Mouse (Mus musculus) stomach, postnatal 0 days (tissue): Measurements from ENCODE around the gene Csdc2.

Source experiments
- CTCF ChIP-seq: IDR thresholded peaks from 2 replicates; pipeline ENCODE4 v1.5.1; 2016; ENCODE audit warnings: antibody characterized with exemption, low read depth, mild to moderate bottlenecking, moderate library complexity
- EP300 ChIP-seq: optimal IDR thresholded peaks from 2 replicates; pipeline ENCODE3; 2016; ENCODE audit warnings: antibody characterized with exemption

DNA sequence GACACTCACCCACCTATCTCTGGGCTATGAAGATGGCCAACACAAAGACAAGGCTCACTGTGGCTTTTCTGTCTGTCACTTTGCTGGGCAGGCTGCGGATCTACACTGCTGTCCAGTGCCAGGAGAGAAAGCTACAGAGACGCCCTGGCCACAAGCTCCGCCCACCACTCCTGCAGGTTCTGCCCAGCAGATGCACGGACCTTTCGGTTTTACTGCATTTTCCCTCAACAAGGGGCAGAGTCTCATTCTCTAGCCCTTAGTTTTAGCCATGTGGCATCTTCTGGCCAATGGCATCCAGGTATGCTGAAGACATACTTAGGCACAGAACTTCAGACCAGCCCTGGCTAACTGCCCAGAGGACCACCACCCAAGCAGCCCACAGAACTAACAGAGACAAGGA is 15.3 kb upstream of the Csdc2 start:
- TF ChIP-seq CTCF (no peak), EP300 (no peak)
